Mouse (Mus musculus): ENCODE data around the gene Nppc. TPM values are rescaled to one million over a fixed set of nuclear protein-coding genes. Genes with fewer than 3 reads are reported as not detected.

The Nppc gene
- polyA plus RNA-seq, 1 experiment from 2014 or later, result 0.30 TPM

- no peak overlapping the region for H3K9ac ChIP-seq (ENCODE audit: low read depth, low read length)
- ATAC-seq, result no peak
- TF ChIP-seq CTCF (IDR thresholded peaks at IDR 0.05; ENCODE audit: low read depth), result peak; percentile 45
- H3K36me3 ChIP-seq (ENCODE audit: control insufficient read depth, insufficient read depth), result no peaks in the 10 kb centered on the region
- no peak overlapping the region for H3K4me3 ChIP-seq (ENCODE audit: low read depth, low read length)
- H3K27ac ChIP-seq (ENCODE audit: low read depth, low read length), result no peak overlapping the region
- 63% methylated on average over 7 of the region's 7 CpGs for WGBS
- no peaks in the 10 kb centered on the region for H3K4me1 ChIP-seq (replicated peaks; ENCODE audit: control insufficient read depth, insufficient read depth, low read length)
- H3K4me2 ChIP-seq (replicated peaks; ENCODE audit: low read depth), result no peak overlapping the region
- no peaks in the 10 kb centered on the region for H3K27me3 ChIP-seq (replicated peaks; ENCODE audit: control insufficient read depth, insufficient read depth, low read length)
- H3K9me3 ChIP-seq (ENCODE audit: control insufficient read depth), result no peaks in the 10 kb centered on the region
Observed at GRCm38 (mm10) chr1:86696948-86697347, 26.6 kb upstream of the Nppc start.

GRCm38 (mm10) chr1:86691027-86691426 is 20.7 kb upstream of the Nppc start:
- H3K9me3 ChIP-seq (ENCODE audit: control insufficient read depth), result no peaks in the 10 kb centered on the region
- WGBS, result 76% methylated on average over 5 of the region's 5 CpGs
- H3K9ac ChIP-seq (ENCODE audit: low read depth, low read length), result no peak overlapping the region
- H3K4me2 ChIP-seq (replicated peaks; ENCODE audit: low read depth), result no peak overlapping the region
- TF ChIP-seq CTCF (IDR thresholded peaks at IDR 0.05; ENCODE audit: low read depth), result no peak
- no peaks in the 10 kb centered on the region for H3K27me3 ChIP-seq (replicated peaks; ENCODE audit: control insufficient read depth, insufficient read depth, low read length)
- ATAC-seq, result no peak
- no peaks in the 10 kb centered on the region for H3K36me3 ChIP-seq (ENCODE audit: control insufficient read depth, insufficient read depth)
- no peaks in the 10 kb centered on the region for H3K4me1 ChIP-seq (replicated peaks; ENCODE audit: control insufficient read depth, insufficient read depth, low read length)
- no peak overlapping the region for H3K27ac ChIP-seq (ENCODE audit: low read depth, low read length)
- H3K4me3 ChIP-seq (ENCODE audit: low read depth, low read length), result no peak overlapping the region

- H3K4me2 ChIP-seq (replicated peaks; ENCODE audit: low read depth), result no peak overlapping the region
- no peak overlapping the region for H3K4me3 ChIP-seq (ENCODE audit: low read depth, low read length)
- H3K36me3 ChIP-seq (ENCODE audit: control insufficient read depth, insufficient read depth), result no peaks in the 10 kb centered on the region
- WGBS, result 81% methylated on average over 4 of the region's 4 CpGs
- no peaks in the 10 kb centered on the region for H3K4me1 ChIP-seq (replicated peaks; ENCODE audit: control insufficient read depth, insufficient read depth, low read length)
- no peak for ATAC-seq
- H3K27me3 ChIP-seq (replicated peaks; ENCODE audit: control insufficient read depth, insufficient read depth, low read length), result no peaks in the 10 kb centered on the region
- no peaks in the 10 kb centered on the region for H3K9me3 ChIP-seq (ENCODE audit: control insufficient read depth)
- H3K27ac ChIP-seq (ENCODE audit: low read depth, low read length), result no peak overlapping the region
- TF ChIP-seq CTCF (IDR thresholded peaks at IDR 0.05; ENCODE audit: low read depth), result no peak
- no peak overlapping the region for H3K9ac ChIP-seq (ENCODE audit: low read depth, low read length)
Observed at GRCm38 (mm10) chr1:86687236-86687635, 16.9 kb upstream of the Nppc start.

- WGBS, result 82% methylated on average over 10 of the region's 10 CpGs
- H3K36me3 ChIP-seq (ENCODE audit: control insufficient read depth, insufficient read depth), result no peaks in the 10 kb centered on the region
- no peaks in the 10 kb centered on the region for H3K4me1 ChIP-seq (replicated peaks; ENCODE audit: control insufficient read depth, insufficient read depth, low read length)
- no peak overlapping the region for H3K27ac ChIP-seq (ENCODE audit: low read depth, low read length)
- no peak overlapping the region for H3K4me2 ChIP-seq (replicated peaks; ENCODE audit: low read depth)
- H3K9ac ChIP-seq (ENCODE audit: low read depth, low read length), result no peak overlapping the region
- no peak overlapping the region for H3K4me3 ChIP-seq (ENCODE audit: low read depth, low read length)
- ATAC-seq, result no peak
- H3K9me3 ChIP-seq (ENCODE audit: control insufficient read depth), result no peaks in the 10 kb centered on the region
- H3K27me3 ChIP-seq (replicated peaks; ENCODE audit: control insufficient read depth, insufficient read depth, low read length), result no peaks in the 10 kb centered on the region
- no peak for TF ChIP-seq CTCF (IDR thresholded peaks at IDR 0.05; ENCODE audit: low read depth)
Observed at GRCm38 (mm10) chr1:86678667-86679066, 8.3 kb upstream of the Nppc start.

- ATAC-seq, result no peak
- 62% methylated on average over 3 of the region's 3 CpGs for WGBS
- H3K9me3 ChIP-seq (ENCODE audit: control insufficient read depth), result no peaks in the 10 kb centered on the region
- H3K36me3 ChIP-seq (ENCODE audit: control insufficient read depth, insufficient read depth), result no peaks in the 10 kb centered on the region
- no peak for TF ChIP-seq CTCF (IDR thresholded peaks at IDR 0.05; ENCODE audit: low read depth)
- H3K4me2 ChIP-seq (replicated peaks; ENCODE audit: low read depth), result no peak overlapping the region
- no peak overlapping the region for H3K27ac ChIP-seq (ENCODE audit: low read depth, low read length)
- H3K4me1 ChIP-seq (replicated peaks; ENCODE audit: control insufficient read depth, insufficient read depth, low read length), result no peaks in the 10 kb centered on the region
- no peaks in the 10 kb centered on the region for H3K27me3 ChIP-seq (replicated peaks; ENCODE audit: control insufficient read depth, insufficient read depth, low read length)
- H3K9ac ChIP-seq (ENCODE audit: low read depth, low read length), result no peak overlapping the region
- H3K4me3 ChIP-seq (ENCODE audit: low read depth, low read length), result no peak overlapping the region
Observed at GRCm38 (mm10) chr1:86677624-86678023, 7.3 kb upstream of the Nppc start.

- Histone ChIP-seq H3K4me1 (replicated peaks; ENCODE audit: control insufficient read depth, insufficient read depth, low read length) (no peaks in the 10 kb centered on the region), H3K4me3 (ENCODE audit: low read depth, low read length) (no peak overlapping the region), H3K4me2 (replicated peaks; ENCODE audit: low read depth) (no peak overlapping the region), H3K9me3 (ENCODE audit: control insufficient read depth) (no peaks in the 10 kb centered on the region), H3K27me3 (replicated peaks; ENCODE audit: control insufficient read depth, insufficient read depth, low read length) (peaks cover 18% of the 10 kb centered on the region; the same call in 1 of the 2 replicates), H3K9ac (ENCODE audit: low read depth, low read length) (no peak overlapping the region), H3K36me3 (ENCODE audit: control insufficient read depth, insufficient read depth) (no peaks in the 10 kb centered on the region), H3K27ac (ENCODE audit: low read depth, low read length) (no peak overlapping the region)
- TF ChIP-seq CTCF (IDR thresholded peaks at IDR 0.05; ENCODE audit: low read depth), result no peak
- ATAC-seq, result no peak
- 87% methylated on average over 12 of the region's 12 CpGs for WGBS
Observed at GRCm38 (mm10) chr1:86675126-86675525, 4.8 kb upstream of the Nppc start.

GRCm38 (mm10) chr1:86674385-86674784 is 4.0 kb upstream of the Nppc start:
- 0 out of 2 replicates have a peak, but pooled peaks cover 2% of the 10 kb centered on the region for H3K4me1 ChIP-seq (replicated peaks; ENCODE audit: control insufficient read depth, insufficient read depth, low read length)
- no peaks in the 10 kb centered on the region for H3K36me3 ChIP-seq (ENCODE audit: control insufficient read depth, insufficient read depth)
- peaks cover 25% of the 10 kb centered on the region for H3K27me3 ChIP-seq (replicated peaks; ENCODE audit: control insufficient read depth, insufficient read depth, low read length)
- no peaks in the 10 kb centered on the region for H3K9me3 ChIP-seq (ENCODE audit: control insufficient read depth)
- no peak for ATAC-seq
- H3K27ac ChIP-seq (ENCODE audit: low read depth, low read length), result no peak overlapping the region
- no peak overlapping the region for H3K4me2 ChIP-seq (replicated peaks; ENCODE audit: low read depth)
- H3K9ac ChIP-seq (ENCODE audit: low read depth, low read length), result no peak overlapping the region
- WGBS, result 54% methylated on average over 9 of the region's 9 CpGs
- no peak overlapping the region for H3K4me3 ChIP-seq (ENCODE audit: low read depth, low read length)
- TF ChIP-seq CTCF (IDR thresholded peaks at IDR 0.05; ENCODE audit: low read depth), result no peak

Measured in intestine, postnatal 0 days (tissue).